Mouse (Mus musculus) bone marrow macrophage, adult 2 months (primary cell): ENCODE measurements around the gene Gna14. TPM values are rescaled to one million over a fixed set of nuclear protein-coding genes. Genes with fewer than 3 reads are reported as not detected.
A peak's percentile ranks its signal among the peaks of the same experiment; 100 is the strongest.

Experiments
- H3K27ac ChIP-seq: 2 replicates; pipeline ENCODE4 v1.5.1; 2012; ENCODE audit warnings: low read depth, low read length; ENCODE audit not compliant: insufficient read depth
- H3K4me1 ChIP-seq: 2 replicates; pipeline ENCODE4 v1.6.1; 2012; ENCODE audit warnings: low read length; ENCODE audit not compliant: control insufficient read depth, insufficient read depth
- H3K4me3 ChIP-seq: 2 replicates; pipeline ENCODE4 v1.5.1; 2012; ENCODE audit warnings: mild to moderate bottlenecking, low read length, moderate library complexity; ENCODE audit not compliant: insufficient read depth
- CTCF ChIP-seq: IDR thresholded peaks from 2 replicates; pipeline ENCODE4 v1.5.1; 2012; ENCODE audit warnings: low read depth, mild to moderate bottlenecking, low read length, moderate library complexity
- POLR2A ChIP-seq: IDR thresholded peaks from 2 replicates; pipeline ENCODE4 v1.6.1; 2012; ENCODE audit warnings: mild to moderate bottlenecking, low read depth, low read length, borderline replicate concordance
- polyA plus RNA-seq: library from polyadenylated mRNA; stranded (reverse); fragments of >200 nt; gene quantifications from 2 replicates; pipeline ENCODE4 v1.2.4, GENCODE M21; 2012; ENCODE audit not compliant: missing spikeins, insufficient read depth, insufficient read length

Gene Gna14
- polyA plus RNA-seq = not detected in 2 replicates

GRCm38 (mm10) chr19:16435531-16436231, at the start of gene Gna14:
Gene Gna14, plus strand, starts transcription at chr19:16435762.
- H3K27ac ChIP-seq = no peak within 1 kb of the TSS
- peak within 1 kb of the TSS; percentile 45 for H3K4me3 ChIP-seq
- peaks cover 4% of the 10 kb centered on the region; the same call in 1 of the 2 replicates for H3K4me1 ChIP-seq
- TF ChIP-seq POLR2A (no peak), CTCF (0 out of 2 replicates have a peak, but pooled peaks have one; percentile 33)

GRCm38 (mm10) chr19:16386514-16386913, 49.0 kb upstream of the Gna14 start:
- TF ChIP-seq POLR2A (no peak), CTCF (no peak)
- H3K27ac ChIP-seq = peak overlapping the region; percentile 14; the same call in 1 of the 2 replicates
- H3K4me1 ChIP-seq = peaks cover 21% of the 10 kb centered on the region
- H3K4me3 ChIP-seq = no peak overlapping the region

DNA sequence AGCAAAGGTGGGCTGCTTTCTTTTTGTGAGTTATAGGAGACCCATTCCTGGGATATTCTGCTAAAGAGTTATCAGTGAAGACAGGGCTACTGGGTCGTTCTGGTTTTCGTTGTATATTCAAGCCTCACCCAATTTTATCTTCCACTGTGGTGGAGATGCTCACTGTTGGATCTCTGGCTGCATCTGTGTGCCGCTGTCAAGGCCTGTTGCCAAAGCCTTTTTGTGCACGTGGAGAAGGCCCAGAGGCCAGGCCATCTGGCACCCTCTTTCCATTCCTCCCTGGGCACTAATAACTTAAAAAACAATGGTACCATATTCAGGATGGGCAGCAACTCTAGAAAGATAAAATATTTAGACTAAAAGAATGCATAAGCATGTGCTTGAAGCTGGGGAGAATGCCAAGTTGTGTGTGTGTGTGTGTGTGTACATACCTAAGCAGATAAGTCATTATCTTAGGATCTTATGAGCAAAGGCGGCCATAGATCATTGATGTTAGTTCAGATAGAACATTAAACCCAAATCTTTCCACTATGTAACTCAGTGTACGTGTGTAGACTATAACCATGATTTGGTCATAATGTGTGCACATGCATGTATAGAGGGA, 45.3 kb upstream of the Gna14 start:
- no peak overlapping the region for H3K4me3 ChIP-seq
- H3K27ac ChIP-seq = no peak overlapping the region
- TF ChIP-seq CTCF (no peak), POLR2A (no peak)
- peaks cover 11% of the 10 kb centered on the region for H3K4me1 ChIP-seq

- TF ChIP-seq POLR2A (no peak), CTCF (no peak)
- Histone ChIP-seq H3K4me1 (no peaks in the 10 kb centered on the region), H3K27ac (no peak overlapping the region), H3K4me3 (no peak overlapping the region)
These were observed 41.2 kb upstream of the Gna14 start for GRCm38 (mm10) chr19:16394381-16394780.

DNA sequence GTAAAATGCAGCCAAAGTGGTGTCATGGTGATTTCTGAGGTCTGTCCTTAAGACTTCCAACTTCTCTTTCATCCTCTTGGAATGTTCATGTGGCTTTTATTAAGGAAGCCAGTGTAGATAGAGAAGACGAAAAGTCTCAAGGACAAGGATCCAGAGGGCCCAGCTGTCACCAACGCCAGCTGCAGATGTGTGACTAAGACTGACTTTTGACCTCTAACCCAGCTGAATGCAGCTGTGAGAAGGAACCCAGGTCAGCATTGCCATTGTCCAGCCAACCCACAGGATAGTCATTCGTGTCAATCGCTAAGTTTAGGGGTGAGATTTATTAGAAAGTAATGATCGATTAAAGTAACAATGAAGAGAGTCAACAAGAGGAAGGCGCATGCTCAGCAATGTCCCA, 32.5 kb upstream of the Gna14 start:
- H3K27ac ChIP-seq = no peak overlapping the region
- peaks cover 8% of the 10 kb centered on the region for H3K4me1 ChIP-seq
- H3K4me3 ChIP-seq = no peak overlapping the region
- no peak for TF ChIP-seq CTCF
- no peak for TF ChIP-seq POLR2A

GRCm38 (mm10) chr19:16407727-16408126, 27.8 kb upstream of the Gna14 start:
- TF ChIP-seq POLR2A = no peak
- no peak for TF ChIP-seq CTCF
- peak overlapping the region; percentile 59 for H3K27ac ChIP-seq
- H3K4me1 ChIP-seq = peaks cover 9% of the 10 kb centered on the region
- H3K4me3 ChIP-seq = no peak overlapping the region

DNA sequence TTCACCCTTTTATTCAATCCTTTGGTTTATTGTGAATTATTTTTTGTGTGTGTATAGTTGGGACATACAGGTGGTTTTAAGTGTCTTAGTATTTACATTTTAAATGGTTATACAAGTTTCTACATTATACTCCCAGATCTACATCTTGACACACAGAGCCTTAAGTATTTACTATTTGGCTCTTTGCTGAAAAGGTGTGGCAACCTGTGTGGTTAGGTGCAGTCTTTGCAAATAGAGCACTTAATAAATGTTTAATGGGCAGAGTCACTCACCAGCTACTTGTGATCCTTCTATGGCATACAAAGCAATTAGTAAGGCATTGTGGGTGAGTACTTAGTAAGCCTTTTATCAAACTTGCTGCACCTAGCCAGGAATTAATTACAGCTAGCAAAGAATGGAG, 24.3 kb upstream of the Gna14 start:
- H3K4me3 ChIP-seq = no peak overlapping the region
- peaks cover 9% of the 10 kb centered on the region for H3K4me1 ChIP-seq
- TF ChIP-seq POLR2A (no peak), CTCF (no peak)
- no peak overlapping the region for H3K27ac ChIP-seq

- no peak overlapping the region for H3K27ac ChIP-seq
- H3K4me1 ChIP-seq = no peaks in the 10 kb centered on the region
- H3K4me3 ChIP-seq = no peak overlapping the region
- TF ChIP-seq POLR2A (no peak), CTCF (no peak)
These were observed 17.4 kb upstream of the Gna14 start for GRCm38 (mm10) chr19:16418086-16418663.

- no peak overlapping the region for H3K27ac ChIP-seq
- no peak overlapping the region for H3K4me3 ChIP-seq
- no peak for TF ChIP-seq POLR2A
- no peak for TF ChIP-seq CTCF
- no peaks in the 10 kb centered on the region for H3K4me1 ChIP-seq
These were observed 10.0 kb upstream of the Gna14 start for GRCm38 (mm10) chr19:16425596-16425995.

DNA sequence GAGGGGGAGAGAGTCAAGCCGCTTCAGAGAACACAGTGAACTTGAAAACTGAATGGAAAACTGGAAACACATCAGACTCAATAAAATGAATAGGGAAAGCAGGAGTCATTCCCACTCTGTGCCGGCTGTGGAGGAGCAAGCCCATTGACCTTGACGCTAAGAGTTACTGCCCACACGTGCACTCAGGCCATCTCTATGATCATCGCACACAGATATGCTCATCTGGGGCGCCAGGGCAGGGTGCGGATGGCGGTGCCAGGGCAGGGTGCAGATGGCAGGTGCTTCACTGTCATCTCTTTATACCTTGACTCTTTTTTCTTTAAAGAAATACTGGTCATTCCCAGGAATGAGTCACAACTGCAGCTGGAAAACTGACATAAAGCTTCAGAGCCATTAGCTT, 4.2 kb upstream of the Gna14 start:
- Histone ChIP-seq H3K4me1 (peaks cover under 1% of the 10 kb centered on the region; the same call in 1 of the 2 replicates), H3K4me3 (no peak overlapping the region), H3K27ac (no peak overlapping the region)
- TF ChIP-seq CTCF (no peak), POLR2A (no peak)
